9 mouse cellular contexts compared by ENCODE assay signal in the genomic region with DNA sequence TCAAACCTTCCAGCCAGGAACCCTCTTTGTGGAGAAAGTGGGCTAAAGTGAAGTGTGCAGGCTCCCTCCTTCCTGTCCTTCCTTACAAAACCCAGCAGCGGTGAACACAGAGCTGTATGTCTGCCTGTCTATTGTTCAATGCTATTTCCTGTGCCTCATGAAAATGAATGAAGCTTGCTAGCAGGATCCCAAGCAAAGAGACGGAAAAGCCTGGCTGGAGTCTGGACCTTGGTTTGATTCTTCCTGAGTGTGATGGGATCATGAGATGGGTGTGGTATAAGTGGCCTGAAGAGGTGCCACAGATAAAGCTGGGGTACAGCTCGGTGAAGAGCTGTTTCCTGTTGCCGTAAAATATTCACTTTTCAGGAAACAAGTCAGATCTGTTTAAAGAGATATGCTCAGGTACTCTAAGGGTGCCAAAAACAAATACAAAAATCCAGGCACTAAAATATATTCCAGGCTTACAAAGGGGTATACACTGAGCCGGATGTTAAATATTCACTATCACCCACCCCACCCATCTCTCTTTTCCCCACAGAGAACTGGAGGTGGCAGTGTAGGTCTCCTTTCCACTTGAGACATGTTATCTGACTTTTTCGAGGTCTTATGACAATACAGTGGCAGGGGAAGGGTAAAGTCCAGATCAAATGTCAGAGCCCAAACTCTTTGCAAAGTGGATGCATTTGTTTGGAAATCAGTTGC.
DNase-seq lines count a peak whose midpoint lies in the region; ATAC-seq and TF ChIP-seq lines count a peak whose summit lies in the region.
"Had no signal": no experiment of that assay in that cellular context is flagged by ENCODE, and none has a peak within 500 bp of the region (broad histone marks: within the 10 kb centered on the region; RNA-seq: fewer than 3 reads in every experiment).

No protein-coding gene starts in this region.

- H3K9ac ChIP-seq in stomach, postnatal 0 days (ENCODE audit: low read length): no peak overlapping the region
- H3K9ac ChIP-seq: embryonic facial prominence, embryonic 13.5 days had no signal

- H3K36me3 ChIP-seq in limb, embryonic 10.5 days: no peaks in the 10 kb centered on the region
- H3K36me3 ChIP-seq in stomach, postnatal 0 days (ENCODE audit: control insufficient read depth, insufficient read depth, low read length): no peaks in the 10 kb centered on the region
- H3K36me3 ChIP-seq: embryonic facial prominence, embryonic 13.5 days had no signal

- intact Hi-C loops in left cerebral cortex, adult 2 months (cut with DNase I): no loop called here
- intact Hi-C loops in left cerebral cortex, postnatal 25 days (cut with DNase I): no loop called here

- no peak for TF ChIP-seq EP300 in stomach, postnatal 0 days (optimal IDR thresholded peaks at IDR 0.05)

- WGBS in limb, embryonic 10.5 days: 74% methylated on average over 6 of the region's 6 CpGs
- 43% methylated on average over 6 of the region's 6 CpGs for WGBS in stomach, postnatal 0 days

- no peaks in the 10 kb centered on the region for H3K9me3 ChIP-seq in limb, embryonic 10.5 days (replicated peaks)
- no peaks in the 10 kb centered on the region for H3K9me3 ChIP-seq in stomach, postnatal 0 days (ENCODE audit: control insufficient read depth, low read length)
- H3K9me3 ChIP-seq: embryonic facial prominence, embryonic 13.5 days had no signal

- no peak overlapping the region for H3K27ac ChIP-seq in left cerebral cortex, adult 2 months
- H3K27ac ChIP-seq in limb, embryonic 10.5 days: peak overlapping the region; percentile 56
- H3K27ac ChIP-seq in stomach, postnatal 0 days (replicated peaks): no peak overlapping the region
- H3K27ac ChIP-seq: embryonic facial prominence, embryonic 13.5 days had no signal

- no peak for DNase-seq in left cerebral cortex, adult 2 months (ENCODE audit: extremely low spot score in 1 of 2, low spot score in 2 of 2)
- no peak for DNase-seq in left cerebral cortex, postnatal 25 days (ENCODE audit: low spot score in 2 of 2)
- DNase-seq in limb, embryonic 10.5 days (ENCODE audit: low spot score): no peak
- DNase-seq in stomach, postnatal 0 days (ENCODE audit: low spot score): no peak
- DNase-seq in natural killer cell, adult 2 months (ENCODE audit: low spot score in 2 of 2): no peak
- no peak for DNase-seq in layer of hippocampus, postnatal 25 days (ENCODE audit: extremely low spot score in 1 of 2, low spot score in 1 of 2)
- DNase-seq in left cerebral cortex, adult 8-10 months (ENCODE audit: low spot score in 2 of 2): no peak

- H3K4me3 ChIP-seq in left cerebral cortex, adult 2 months: no peak overlapping the region
- no peak overlapping the region for H3K4me3 ChIP-seq in limb, embryonic 10.5 days
- no peak overlapping the region for H3K4me3 ChIP-seq in stomach, postnatal 0 days (ENCODE audit: low read depth, low read length)
- H3K4me3 ChIP-seq: embryonic facial prominence, embryonic 13.5 days had no signal

- H3K4me2 ChIP-seq in stomach, postnatal 0 days (replicated peaks; ENCODE audit: low read depth): no peak overlapping the region
- H3K4me2 ChIP-seq: embryonic facial prominence, embryonic 13.5 days had no signal

- peak; percentile 10 for TF ChIP-seq CTCF in left cerebral cortex, adult 2 months (IDR thresholded peaks at IDR 0.05)
- peak; percentile 62 for TF ChIP-seq CTCF in stomach, postnatal 0 days (IDR thresholded peaks at IDR 0.05; ENCODE audit: low read depth)

- H3K4me1 ChIP-seq in limb, embryonic 10.5 days: peaks cover 10% of the 10 kb centered on the region
- H3K4me1 ChIP-seq in stomach, postnatal 0 days (replicated peaks; ENCODE audit: control insufficient read depth, insufficient read depth): no peaks in the 10 kb centered on the region

- H3K27me3 ChIP-seq in limb, embryonic 10.5 days (ENCODE audit: low read depth, poor library complexity, severe bottlenecking): no peaks in the 10 kb centered on the region
- no peaks in the 10 kb centered on the region for H3K27me3 ChIP-seq in stomach, postnatal 0 days (ENCODE audit: control insufficient read depth, insufficient read depth, low read length)
- H3K27me3 ChIP-seq: embryonic facial prominence, embryonic 13.5 days had no signal

- ATAC-seq in hematopoietic stem cell, adult 5-6 weeks (replicated peaks in 1 of 2; ENCODE audit: insufficient read depth in 1 of 2, low FRiP score in 2 of 2, low TSS enrichment in 1 of 2, low read depth in 1 of 2, poor library complexity in 2 of 2, severe bottlenecking in 2 of 2): peak; percentile 81 to 82; a peak in 3 of 4 replicates
- ATAC-seq in stomach, postnatal 0 days (ENCODE audit: low FRiP score, low TSS enrichment): 0 out of 2 replicates have a peak, but pooled peaks have one; percentile 19
